Mouse (Mus musculus) adrenal gland (tissue): ENCODE measurements around the gene Ankdd1b.

Experiments used
- intact Hi-C: fragments of 180-260 bp; cut with DNase I; formaldehyde crosslinking; loops from one replicate; pipeline ENCODE4 v1.15.1; 2025

Ankdd1b gene

GRCm38 (mm10) chr13:96416380-96416779 is 54.6 kb downstream of the Ankdd1b start:
- intact Hi-C loops = no loop called here

DNA sequence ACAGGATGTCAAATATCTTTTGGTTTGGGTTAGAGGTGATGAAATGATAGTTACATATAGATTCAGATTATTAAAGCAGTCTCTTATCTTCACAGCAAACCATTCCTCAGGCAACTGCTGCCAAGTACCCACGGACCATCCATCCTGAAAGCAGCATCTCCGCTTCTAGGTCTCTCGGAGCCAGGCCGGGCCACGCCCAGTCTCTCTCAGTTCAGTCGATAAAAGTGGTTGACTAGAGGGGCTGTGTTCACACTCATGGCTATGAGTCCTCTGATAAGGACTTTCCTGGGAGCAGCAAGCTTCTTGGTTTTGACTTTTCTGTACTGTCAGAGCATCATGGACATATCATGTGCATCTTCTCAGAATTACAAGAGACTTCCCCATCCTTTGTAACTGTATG is 56.6 kb downstream of the Ankdd1b start:
- intact Hi-C loops = no loop called here

GRCm38 (mm10) chr13:96408786-96409185 is 62.2 kb downstream of the Ankdd1b start:
- intact Hi-C loops = no loop called here

DNA sequence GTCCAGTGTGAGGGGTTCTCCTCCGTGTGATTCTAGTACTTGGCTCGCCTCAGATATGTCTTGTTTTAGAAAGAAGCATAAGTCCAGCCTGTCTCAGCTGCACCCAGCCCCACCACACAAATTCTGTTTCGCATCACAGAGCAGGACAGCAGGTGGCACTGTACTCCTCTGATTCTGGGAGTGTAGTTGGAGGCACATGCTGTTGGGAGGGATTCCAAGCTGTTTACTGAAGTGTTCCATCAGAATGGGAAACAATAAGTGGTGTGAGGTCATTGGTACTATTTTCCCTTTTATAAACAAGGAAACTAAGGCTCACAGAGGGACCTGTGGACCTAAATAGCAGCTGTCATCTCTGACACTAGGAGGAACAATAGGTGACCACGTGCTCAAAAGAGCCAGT is 64.0 kb downstream of the Ankdd1b start:
- intact Hi-C loops = no loop called here

DNA sequence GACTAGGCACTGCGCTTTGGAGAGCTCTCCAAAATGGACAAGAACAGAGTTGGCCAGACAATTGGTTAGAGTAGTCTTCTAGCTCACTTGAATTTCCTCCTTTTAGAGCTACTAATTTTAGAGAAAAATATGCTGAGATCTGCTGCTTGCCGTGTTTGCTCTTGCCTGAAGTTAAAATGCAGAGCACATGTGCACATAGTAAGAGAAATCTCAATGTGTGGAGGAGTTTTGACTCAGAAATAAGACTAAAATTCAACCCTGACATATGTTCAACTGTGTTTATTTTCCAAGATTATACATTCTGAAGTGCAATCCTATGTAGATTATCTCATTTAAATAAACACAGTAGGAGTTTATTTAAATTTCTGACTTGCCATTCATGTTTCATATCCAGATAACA is 65.5 kb downstream of the Ankdd1b start:
- intact Hi-C loops = no loop called here

- intact Hi-C loops = no loop called here
These were observed 69.7 kb downstream of the Ankdd1b start for GRCm38 (mm10) chr13:96401251-96401650.

- intact Hi-C loops = loop anchor here (10.0 kb wide), 1 partner anchor 364 kb away; no protein-coding TSS in a partner anchor
These were observed 81.7 kb downstream of the Ankdd1b start for GRCm38 (mm10) chr13:96389301-96389700.

GRCm38 (mm10) chr13:96388042-96388888 is 82.7 kb downstream of the Ankdd1b start, which contains the start of gene Poc5:
TSS of gene Poc5 (plus strand) at chr13:96388294.
- intact Hi-C loops = loop anchor here (10.0 kb wide), 1 partner anchor 363 kb away; no protein-coding TSS in a partner anchor

- intact Hi-C loops = loop anchor here (10.0 kb wide), 1 partner anchor 373 kb away; no protein-coding TSS in a partner anchor
These were observed 93.1 kb downstream of the Ankdd1b start for GRCm38 (mm10) chr13:96377883-96378282.

- intact Hi-C loops = loop anchor here (10.0 kb wide), 1 partner anchor 372 kb away; no protein-coding TSS in a partner anchor
These were observed 94.1 kb downstream of the Ankdd1b start for GRCm38 (mm10) chr13:96376871-96377270.

DNA sequence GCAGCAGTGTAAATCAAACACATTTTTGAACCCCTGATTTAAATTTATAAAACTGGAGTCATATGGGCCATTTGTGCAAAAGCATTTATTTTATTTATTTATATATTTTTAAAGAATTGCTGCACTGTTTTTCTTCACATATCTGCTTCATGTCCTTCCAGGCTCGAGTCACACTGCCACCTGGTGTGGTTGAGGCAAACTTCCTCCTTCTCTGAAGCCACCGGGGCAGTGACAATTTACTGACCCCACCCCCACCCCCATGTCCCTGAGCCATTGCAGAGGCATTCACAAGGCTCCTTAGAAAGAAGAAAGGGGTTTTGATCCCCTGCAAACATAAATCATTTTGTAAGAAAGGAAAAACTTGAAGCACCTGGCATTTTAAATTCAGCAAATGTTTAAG is 95.5 kb downstream of the Ankdd1b start:
- intact Hi-C loops = loop anchor here (10.0 kb wide), 1 partner anchor 371 kb away; no protein-coding TSS in a partner anchor
